Mouse (Mus musculus) heart, postnatal 0 days (tissue): Measurements from ENCODE around the gene Park7.

ENCODE experiments used
- CTCF ChIP-seq: IDR thresholded peaks from 2 replicates; pipeline ENCODE4 v1.5.1; 2016; ENCODE audit warnings: antibody characterized with exemption, control low read depth, low read depth
- EP300 ChIP-seq: IDR thresholded peaks from 2 replicates; pipeline ENCODE4 v1.6.1; 2016; ENCODE audit warnings: antibody characterized with exemption, low read depth

DNA sequence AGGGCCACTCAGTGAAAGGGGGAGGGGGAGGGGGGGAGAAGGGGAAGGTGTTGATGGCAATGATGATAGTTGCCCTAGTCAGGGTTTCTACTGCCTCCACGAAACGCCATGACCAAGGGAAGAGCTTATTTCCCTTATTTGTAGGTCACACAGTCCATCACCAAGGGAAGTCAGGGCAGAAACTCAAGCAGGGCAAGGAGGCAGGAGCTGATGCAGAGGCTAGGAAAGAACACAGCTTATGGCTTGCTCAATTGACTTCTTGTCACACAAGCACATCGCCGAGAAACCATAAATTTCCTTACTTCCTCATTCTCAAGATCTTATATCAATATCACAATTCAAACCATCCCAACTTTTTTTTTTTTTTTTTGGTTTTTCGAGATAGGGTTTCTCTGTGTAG, 22.9 kb downstream of the Park7 start:
- TF ChIP-seq CTCF (no peak), EP300 (no peak)
